Mouse (Mus musculus): ENCODE measurements at regions not wholly inside any gene's neighbourhood (a gene's known extent, or its start where the extent isn't known, plus 50 kb on each side); places are given as distances from the start of the nearest gene placed in this dataset.

DNA sequence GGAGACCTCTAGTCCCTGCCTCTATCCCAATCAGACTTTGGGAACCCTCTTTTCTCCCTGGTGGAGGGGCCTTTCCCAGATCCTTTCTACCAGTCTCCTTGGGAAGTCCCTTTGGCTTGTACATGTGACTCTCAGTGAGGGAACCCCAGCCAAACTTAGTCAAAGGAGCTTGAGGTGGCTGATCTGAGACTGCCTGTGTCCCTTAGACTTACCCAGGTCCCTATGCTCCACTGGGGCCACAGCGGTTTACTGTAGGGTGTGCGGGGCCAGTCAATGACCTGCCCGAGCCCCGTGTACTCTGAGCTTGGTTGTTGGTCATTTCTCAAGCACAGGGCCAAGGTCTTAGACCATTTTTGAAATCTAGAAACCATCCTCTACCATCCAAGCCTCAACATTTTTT lies 50.8 kb upstream of the Podxl start:
- 94% methylated on average over 4 of the region's 4 CpGs for WGBS
- Histone ChIP-seq H3K36me3 (ENCODE audit: control insufficient read depth, insufficient read depth, low read length) (no peaks in the 10 kb centered on the region), H3K4me1 (replicated peaks; ENCODE audit: control insufficient read depth, insufficient read depth, low read length) (no peaks in the 10 kb centered on the region), H3K27ac (ENCODE audit: control insufficient read depth, insufficient read depth, low read length) (no peak overlapping the region), H3K4me3 (ENCODE audit: control insufficient read depth, insufficient read depth, low read length) (no peak overlapping the region), H3K27me3 (ENCODE audit: control insufficient read depth, insufficient read depth, low read length) (no peaks in the 10 kb centered on the region)
- no peak for DNase-seq
- TF ChIP-seq POLR2A (IDR thresholded peaks at IDR 0.05; ENCODE audit: control insufficient read depth, extremely low read depth, insufficient read depth, low read length, poor library complexity) (no peak), CTCF (IDR thresholded peaks at IDR 0.05; ENCODE audit: borderline replicate concordance, control insufficient read depth, extremely low read depth, insufficient read depth, low read length, poor library complexity) (no peak)

DNA sequence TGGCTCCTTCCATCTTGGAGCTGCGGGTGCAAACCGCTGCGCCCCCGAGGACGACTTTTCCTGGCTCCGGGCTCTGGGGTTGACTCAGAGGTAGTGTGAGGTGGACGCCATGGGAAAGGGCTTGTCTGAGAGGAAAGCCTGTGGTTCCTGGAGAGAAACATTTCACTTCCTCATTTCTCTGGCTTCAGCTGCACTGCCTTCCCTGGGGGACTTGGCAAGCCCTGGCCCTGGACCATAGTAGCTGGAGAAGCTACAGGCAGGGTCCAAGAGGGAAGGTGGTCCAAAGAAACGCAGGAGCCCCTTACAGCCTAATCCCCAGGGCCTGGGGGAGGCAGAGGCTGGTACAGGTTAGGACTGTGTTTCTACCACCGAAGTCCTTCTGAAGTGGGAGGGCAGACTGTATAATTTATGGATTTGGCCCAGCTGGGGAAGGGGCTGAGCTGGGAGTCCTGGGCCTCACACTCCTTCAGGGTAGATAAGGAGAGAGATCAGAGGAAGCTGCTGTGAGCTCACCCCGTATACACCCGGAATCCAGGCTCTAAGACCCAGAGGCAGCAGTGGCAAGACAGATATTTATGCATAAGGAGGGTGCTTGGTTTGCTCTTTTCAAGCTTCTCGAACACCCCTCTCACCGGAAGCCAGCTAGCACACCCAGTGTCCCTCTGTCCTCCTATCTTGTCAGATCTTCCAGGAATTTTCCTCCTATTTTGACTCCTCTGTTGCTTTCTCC lies 50.0 kb upstream of the Podxl start:
- H3K27me3 ChIP-seq (ENCODE audit: control insufficient read depth, insufficient read depth, low read length): no peaks in the 10 kb centered on the region
- H3K36me3 ChIP-seq (ENCODE audit: control insufficient read depth, insufficient read depth, low read length): no peaks in the 10 kb centered on the region
- TF ChIP-seq POLR2A (IDR thresholded peaks at IDR 0.05; ENCODE audit: control insufficient read depth, extremely low read depth, insufficient read depth, low read length, poor library complexity) (no peak), CTCF (IDR thresholded peaks at IDR 0.05; ENCODE audit: borderline replicate concordance, control insufficient read depth, extremely low read depth, insufficient read depth, low read length, poor library complexity) (no peak)
- H3K4me1 ChIP-seq (replicated peaks; ENCODE audit: control insufficient read depth, insufficient read depth, low read length): no peaks in the 10 kb centered on the region
- H3K4me3 ChIP-seq (ENCODE audit: control insufficient read depth, insufficient read depth, low read length): no peak overlapping the region
- WGBS: 15% methylated on average over 13 of the region's 13 CpGs
- no peak for DNase-seq
- no peak overlapping the region for H3K27ac ChIP-seq (ENCODE audit: control insufficient read depth, insufficient read depth, low read length)
